20 mouse cellular contexts compared by ENCODE assay signal in genomic region chr10:60817868-60818267, GRCm38 (mm10). TPM values are rescaled to one million over a fixed set of nuclear protein-coding genes. Genes with fewer than 3 reads are reported as not detected.
A peak's percentile ranks its signal among the peaks of the same experiment; 100 is the strongest.
DNase-seq lines count a peak whose midpoint lies in the region; ATAC-seq lines count a peak whose summit lies in the region.
"Had no signal": no experiment of that assay in that cellular context is flagged by ENCODE, and none has a peak within 500 bp of the region (broad histone marks: within the 10 kb centered on the region; RNA-seq: fewer than 3 reads in every experiment).

No protein-coding gene starts in this region.

- H3K4me1 ChIP-seq in heart, embryonic 11.5 days (ENCODE audit: control insufficient read depth, insufficient read depth, low read length), result peaks cover 96% of the 10 kb centered on the region
- peaks cover 95% of the 10 kb centered on the region for H3K4me1 ChIP-seq in kidney, embryonic 15.5 days
- H3K4me1 ChIP-seq in embryonic facial prominence, embryonic 11.5 days (ENCODE audit: control insufficient read depth, insufficient read depth, low read length), result peaks cover 34% of the 10 kb centered on the region
- H3K4me1 ChIP-seq in limb, embryonic 10.5 days, result peaks cover 99% of the 10 kb centered on the region

- H3K4me2 ChIP-seq in heart, embryonic 11.5 days, result peak overlapping the region; percentile 59; the same call in 1 of the 2 replicates
- H3K4me2 ChIP-seq in kidney, embryonic 15.5 days, result no peak overlapping the region
- H3K4me2 ChIP-seq in embryonic facial prominence, embryonic 11.5 days (ENCODE audit: low read depth, low read length), result no peak overlapping the region
- H3K4me2 ChIP-seq: liver, embryonic 13.5 days; midbrain, embryonic 15.5 days had no signal

- WGBS in heart, embryonic 11.5 days (ENCODE audit: insufficient replicate concordance), result 71% methylated on average over 6 of the region's 6 CpGs
- WGBS in kidney, embryonic 15.5 days, result 92% methylated on average over 6 of the region's 6 CpGs
- 87% methylated on average over 6 of the region's 6 CpGs for WGBS in embryonic facial prominence, embryonic 11.5 days
- WGBS in limb, embryonic 10.5 days, result 85% methylated on average over 6 of the region's 6 CpGs

- H3K27me3 ChIP-seq in heart, embryonic 11.5 days (ENCODE audit: control insufficient read depth, insufficient read depth, low read length), result no peaks in the 10 kb centered on the region
- no peaks in the 10 kb centered on the region for H3K27me3 ChIP-seq in kidney, embryonic 15.5 days
- H3K27me3 ChIP-seq in embryonic facial prominence, embryonic 11.5 days (ENCODE audit: control insufficient read depth, insufficient read depth, low read length), result no peaks in the 10 kb centered on the region
- no peaks in the 10 kb centered on the region for H3K27me3 ChIP-seq in limb, embryonic 10.5 days (ENCODE audit: low read depth, poor library complexity, severe bottlenecking)

- H3K36me3 ChIP-seq in heart, embryonic 11.5 days (ENCODE audit: control insufficient read depth, insufficient read depth, low read length), result no peaks in the 10 kb centered on the region
- no peaks in the 10 kb centered on the region for H3K36me3 ChIP-seq in kidney, embryonic 15.5 days
- H3K36me3 ChIP-seq in embryonic facial prominence, embryonic 11.5 days (replicated peaks; ENCODE audit: control insufficient read depth, insufficient read depth, low read depth, low read length), result no peaks in the 10 kb centered on the region
- H3K36me3 ChIP-seq in limb, embryonic 10.5 days, result no peaks in the 10 kb centered on the region
- H3K36me3 ChIP-seq: liver, embryonic 13.5 days; midbrain, embryonic 15.5 days had no signal

- no peak for DNase-seq in heart, adult 8-10 months (ENCODE audit: low spot score)
- no peak for DNase-seq in kidney, adult 18-20 months
- no peak for DNase-seq in embryonic facial prominence, embryonic 11.5 days (ENCODE audit: low spot score)
- no peak for DNase-seq in limb, embryonic 10.5 days (ENCODE audit: low spot score)
- DNase-seq in right cerebral cortex, adult 2 months (ENCODE audit: low spot score in 2 of 2), result no peak
- DNase-seq: gastrocnemius, postnatal 10 days; heart, postnatal 4 days; kidney, adult 2 months; kidney, postnatal 36 days; liver, embryonic 13.5 days; spleen, adult 18-20 months; thymus, adult 2 months had no signal

- H3K9me3 ChIP-seq in heart, embryonic 11.5 days (replicated peaks; ENCODE audit: control insufficient read depth, low read length), result no peaks in the 10 kb centered on the region
- H3K9me3 ChIP-seq in kidney, embryonic 15.5 days (replicated peaks), result no peaks in the 10 kb centered on the region
- H3K9me3 ChIP-seq in embryonic facial prominence, embryonic 11.5 days (replicated peaks; ENCODE audit: control insufficient read depth, low read length), result no peaks in the 10 kb centered on the region
- H3K9me3 ChIP-seq in limb, embryonic 10.5 days (replicated peaks), result no peaks in the 10 kb centered on the region
- H3K9me3 ChIP-seq: liver, embryonic 13.5 days; megakaryocyte, embryonic 14.5 days; midbrain, embryonic 15.5 days had no signal

- H3K9ac ChIP-seq in heart, embryonic 11.5 days (ENCODE audit: low read depth, low read length), result peak overlapping the region; percentile 56
- H3K9ac ChIP-seq in kidney, embryonic 15.5 days, result no peak overlapping the region
- no peak overlapping the region for H3K9ac ChIP-seq in embryonic facial prominence, embryonic 11.5 days (replicated peaks; ENCODE audit: low read length)
- H3K9ac ChIP-seq: liver, embryonic 13.5 days; midbrain, embryonic 15.5 days had no signal

- ATAC-seq in heart, embryonic 11.5 days (replicated peaks; ENCODE audit: insufficient number of reproducible peaks, low FRiP score, low TSS enrichment), result no peak
- no peak for ATAC-seq in kidney, embryonic 15.5 days (replicated peaks; ENCODE audit: low FRiP score)
- no peak for ATAC-seq in embryonic facial prominence, embryonic 11.5 days (replicated peaks; ENCODE audit: insufficient number of reproducible peaks, low FRiP score, low TSS enrichment, low read depth)
- ATAC-seq in CD4-positive, CD25-positive, alpha-beta regulatory T cell, adult 4 months, result no peak
- ATAC-seq: lung, postnatal 0 days; midbrain, embryonic 15.5 days had no signal

- H3K4me3 ChIP-seq in heart, embryonic 11.5 days (ENCODE audit: low read depth, low read length), result no peak overlapping the region
- H3K4me3 ChIP-seq in kidney, embryonic 15.5 days (replicated peaks), result no peak overlapping the region
- no peak overlapping the region for H3K4me3 ChIP-seq in embryonic facial prominence, embryonic 11.5 days (ENCODE audit: low read depth, low read length)
- H3K4me3 ChIP-seq in limb, embryonic 10.5 days, result no peak overlapping the region
- H3K4me3 ChIP-seq: erythroblast, embryonic 14.5 days; liver, embryonic 13.5 days; megakaryocyte, embryonic 14.5 days; midbrain, embryonic 15.5 days had no signal

- peak overlapping the region; percentile 100 for H3K27ac ChIP-seq in heart, embryonic 11.5 days (ENCODE audit: low read depth, low read length)
- peak overlapping the region; percentile 92; the same call in 1 of the 2 replicates for H3K27ac ChIP-seq in kidney, embryonic 15.5 days
- 0 out of 2 replicates have a peak overlapping the region, but pooled peaks have one; percentile 11 for H3K27ac ChIP-seq in embryonic facial prominence, embryonic 11.5 days (replicated peaks; ENCODE audit: low read depth, low read length)
- H3K27ac ChIP-seq in limb, embryonic 10.5 days, result peak overlapping the region; percentile 94
- H3K27ac ChIP-seq: liver, embryonic 13.5 days; midbrain, embryonic 15.5 days had no signal

RNA-seq across cellular contexts. Expression of gene Unc5b, which starts 13.5 kb away (rescaled TPM):
- 15.0 and 15.6 TPM in 2 replicates for polyA plus RNA-seq in heart, embryonic 11.5 days (2014; fragmentation: Nextera tagmentation; extraction: Ambion mirVana)
- 10 to 100 TPM in 3 of 4 experiments, 1 to 10 TPM in 1; 9.6 to 14.5 (median 12.0) TPM for total RNA-seq in heart, adult 8-10 months (2022)
- 9.2 and 10.0 TPM in 2 replicates for polyA plus RNA-seq in kidney, embryonic 15.5 days (2015; fragmentation: Nextera tagmentation; extraction: Ambion mirVana)
- polyA plus RNA-seq in embryonic facial prominence, embryonic 11.5 days (2014; fragmentation: Nextera tagmentation; extraction: Ambion mirVana), result 4.0 and 4.7 TPM in 2 replicates
- polyA plus RNA-seq in limb, embryonic 10.5 days (2016; fragmentation: Nextera tagmentation; extraction: Ambion mirVana), result 10.2 and 11.8 TPM in 2 replicates
- polyA plus RNA-seq in CD4-positive, CD25-positive, alpha-beta regulatory T cell, adult 4 months (2017; shearing (Covaris generic)), result not detected
- total RNA-seq: MEL had no signal
- polyA plus RNA-seq: erythroblast, embryonic 14.5 days had no signal

Comparison
In these comparisons a context has a peak if more than half of its experiments do, and no peak if none do; other contexts are left out.
1. H3K27ac ChIP-seq: peak in every context shown above with its lines; median percentile 100 in heart, embryonic 11.5 days; 94 in limb, embryonic 10.5 days; 92 in kidney, embryonic 15.5 days; 11 in embryonic facial prominence, embryonic 11.5 days.